Comparison of ENCODE assay signal across 8 mouse cellular contexts in genomic region chr1:34750061-34751054, GRCm38 (mm10).
DNase-seq lines count a peak whose midpoint lies in the region; ATAC-seq lines count a peak whose summit lies in the region.

No protein-coding gene starts in this region.

- H3K4me3 ChIP-seq in lung, embryonic 16.5 days (ENCODE audit: low read length), result peak overlapping the region; percentile 60
- peak overlapping the region; percentile 89 for H3K4me3 ChIP-seq in forebrain, embryonic 15.5 days
- H3K4me3 ChIP-seq in limb, embryonic 13.5 days, result peak overlapping the region; percentile 75

- H3K4me2 ChIP-seq in lung, embryonic 16.5 days (ENCODE audit: low read depth, low read length), result peak overlapping the region; percentile 96
- peak overlapping the region; percentile 98 for H3K4me2 ChIP-seq in forebrain, embryonic 15.5 days (replicated peaks)
- peak overlapping the region; percentile 99 for H3K4me2 ChIP-seq in limb, embryonic 13.5 days (replicated peaks)

- H3K9ac ChIP-seq in lung, embryonic 16.5 days (ENCODE audit: low read length), result peak overlapping the region; percentile 59
- peak overlapping the region; percentile 84 for H3K9ac ChIP-seq in forebrain, embryonic 15.5 days (replicated peaks)
- peak overlapping the region; percentile 75 for H3K9ac ChIP-seq in limb, embryonic 13.5 days

- no peaks in the 10 kb centered on the region for H3K9me3 ChIP-seq in lung, embryonic 16.5 days (ENCODE audit: control insufficient read depth, low read length)
- H3K9me3 ChIP-seq in forebrain, embryonic 15.5 days, result no peaks in the 10 kb centered on the region
- H3K9me3 ChIP-seq in limb, embryonic 13.5 days, result no peaks in the 10 kb centered on the region

- ATAC-seq in lung, embryonic 16.5 days (ENCODE audit: low read depth), result peak; percentile 59; the same call in 1 of the 2 replicates
- ATAC-seq in forebrain, embryonic 15.5 days (replicated peaks), result peak; percentile 73
- ATAC-seq in limb, embryonic 13.5 days (ENCODE audit: low FRiP score, low read depth), result peak; percentile 76

- H3K27ac ChIP-seq in lung, embryonic 16.5 days (ENCODE audit: low read length), result no peak overlapping the region
- 0 out of 2 replicates have a peak overlapping the region, but pooled peaks have one; percentile 5 for H3K27ac ChIP-seq in forebrain, embryonic 15.5 days (replicated peaks)
- H3K27ac ChIP-seq in limb, embryonic 13.5 days, result no peak overlapping the region

- 2% methylated on average over 39 of the region's 108 CpGs for WGBS in lung, embryonic 16.5 days
- WGBS in forebrain, embryonic 15.5 days, result under 1% methylated on average over 74 of the region's 108 CpGs
- under 1% methylated on average over 87 of the region's 108 CpGs for WGBS in limb, embryonic 13.5 days

- no peak for DNase-seq in lung, postnatal 4 days
- DNase-seq in cerebellum, adult 8-10 months, result peak; percentile 61
- peak; percentile 19 for DNase-seq in retina, postnatal 7 days (ENCODE audit: low read depth, low spot score)
- no peak for DNase-seq in layer of hippocampus, postnatal 25 days (ENCODE audit: extremely low spot score in 1 of 2, low spot score in 1 of 2)
- DNase-seq in ovary, postnatal 14 days (ENCODE audit: low spot score), result no peak

- H3K27me3 ChIP-seq in lung, embryonic 16.5 days (ENCODE audit: control insufficient read depth, insufficient read depth, low read depth, low read length), result peaks cover 37% of the 10 kb centered on the region
- peaks cover 17% of the 10 kb centered on the region; the same call in 1 of the 2 replicates for H3K27me3 ChIP-seq in forebrain, embryonic 15.5 days
- H3K27me3 ChIP-seq in limb, embryonic 13.5 days, result peaks cover 76% of the 10 kb centered on the region

- H3K36me3 ChIP-seq in lung, embryonic 16.5 days (ENCODE audit: control insufficient read depth, insufficient read depth, low read length), result no peaks in the 10 kb centered on the region
- no peaks in the 10 kb centered on the region for H3K36me3 ChIP-seq in forebrain, embryonic 15.5 days
- no peaks in the 10 kb centered on the region for H3K36me3 ChIP-seq in limb, embryonic 13.5 days

- H3K4me1 ChIP-seq in lung, embryonic 16.5 days (replicated peaks; ENCODE audit: control insufficient read depth, insufficient read depth, low read length), result peaks cover 2% of the 10 kb centered on the region; the same call in 1 of the 2 replicates
- H3K4me1 ChIP-seq in forebrain, embryonic 15.5 days, result peaks cover 20% of the 10 kb centered on the region
- H3K4me1 ChIP-seq in limb, embryonic 13.5 days, result peaks cover 21% of the 10 kb centered on the region

Comparison
In these comparisons a context has a peak if more than half of its experiments do, and no peak if none do; other contexts are left out.
1. DNase-seq: peak in cerebellum, adult 8-10 months (single experiment) and retina, postnatal 7 days (single experiment); none in lung, postnatal 4 days (0 of 2), layer of hippocampus, postnatal 25 days (0 of 2) and ovary, postnatal 14 days (single experiment).
2. Peak in every context shown above with its lines, with median percentiles within 50 percentile points of each other: ATAC-seq, H3K4me2 ChIP-seq, H3K4me3 ChIP-seq and H3K9ac ChIP-seq.